Mouse (Mus musculus) cerebellum, postnatal 14 days (tissue): ENCODE data around the gene Skint11.
A peak's percentile ranks its signal among the peaks of the same experiment; 100 is the strongest.
"Not testable (repeated sequence)": the region's sequence is repeated elsewhere in the genome, so short reads cannot be mapped to it uniquely, and the experiment has no call there.

Experiments used
- DNase-seq, 2 experiments: peaks; one replicate each; pipeline ENCODE4 v3.0.0; 2021; ENCODE audit warnings: mixed read lengths in 2 of 2

Gene Skint11

GRCm38 (mm10) chr4:114163084-114163483 is at the start of gene Skint11:
Gene Skint11, plus strand, starts transcription at chr4:114163384.
- DNase-seq: no peak

GRCm38 (mm10) chr4:114161149-114161548 is 2.0 kb upstream of the Skint11 start:
- no peak for DNase-seq

DNA sequence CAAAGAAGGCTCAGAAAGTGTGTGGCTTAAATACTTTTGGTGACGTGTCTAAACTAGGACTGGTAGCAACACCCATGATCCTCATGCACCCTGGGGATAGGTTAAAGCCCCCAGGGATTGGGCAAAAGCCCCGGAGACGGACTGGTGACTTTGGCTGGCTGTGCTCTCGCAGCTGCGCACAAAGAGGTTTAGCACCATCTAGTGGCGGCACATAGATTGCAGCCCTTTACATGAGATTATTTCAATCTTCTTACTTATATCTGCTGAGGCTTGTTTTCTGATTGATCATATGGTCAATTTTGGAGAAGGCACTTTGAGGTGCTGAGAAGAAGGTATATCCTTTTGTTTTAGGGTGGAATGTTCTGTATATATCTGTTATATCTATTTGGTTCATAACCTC is 9.7 kb downstream of the Skint11 start:
- peak; percentile 0 to 16 for DNase-seq

DNA sequence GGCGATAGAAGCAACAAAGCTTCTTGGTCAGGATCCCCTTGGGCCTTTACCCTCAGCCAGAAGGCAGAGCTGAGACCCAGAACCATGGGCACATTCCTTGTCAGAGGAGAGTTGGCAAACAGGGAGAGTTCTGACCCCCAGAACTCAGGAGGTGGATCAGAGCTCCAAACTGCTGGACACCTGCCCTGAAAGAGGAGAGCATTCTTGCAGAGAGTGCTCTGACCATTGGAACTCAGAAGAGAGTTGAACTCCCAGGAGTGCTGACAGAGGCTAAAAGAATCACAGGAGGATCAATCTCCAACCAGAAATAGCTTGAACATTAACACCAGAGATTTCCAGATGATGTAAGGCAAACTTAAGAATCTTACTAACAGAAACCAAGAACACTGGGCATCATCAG is 93.7 kb downstream of the Skint11 start:
- DNase-seq: not testable (repeated sequence)
